Mouse (Mus musculus) ES-E14 (cell line): ENCODE data around the gene Mgat4a. TPM values are rescaled to one million over a fixed set of nuclear protein-coding genes. Genes with fewer than 3 reads are reported as not detected.

Experiments
- DNase-seq: peaks from one replicate; pipeline ENCODE4 v3.0.0-alpha.2; 2013; ENCODE audit warnings: low read depth, low spot score
- H3K27ac ChIP-seq: 2 replicates; pipeline ENCODE4 v1.5.1; 2012; ENCODE audit warnings: low read depth, mild to moderate bottlenecking, low read length, moderate library complexity, mixed read lengths; ENCODE audit not compliant: poor library complexity, insufficient read depth, severe bottlenecking
- H3K36me3 ChIP-seq: 2 replicates; pipeline ENCODE4 v1.6.1; 2012; ENCODE audit warnings: mild to moderate bottlenecking, low read length, moderate library complexity, mixed read lengths; ENCODE audit not compliant: control insufficient read depth, poor library complexity, insufficient read depth, severe bottlenecking
- H3K4me1 ChIP-seq, 2 experiments: fragments of 150-350 bp in 1 of 2; sonication (generic) in 1 of 2; 2 replicates each; pipeline ENCODE4 v1.6.1; 2012; ENCODE audit warnings: low read length in 2 of 2, mild to moderate bottlenecking in 1 of 2, mixed read lengths in 1 of 2; ENCODE audit not compliant: control insufficient read depth in 2 of 2, insufficient read depth in 2 of 2, poor library complexity in 1 of 2
- H3K4me3 ChIP-seq, 2 experiments: fragments of 150-350 bp in 1 of 2; sonication (generic) in 1 of 2; 2 replicates each; pipeline ENCODE4 v1.5.1; 2012; ENCODE audit warnings: low read length in 2 of 2, low read depth in 1 of 2, mild to moderate bottlenecking in 1 of 2, mixed read lengths in 1 of 2; ENCODE audit not compliant: insufficient read depth in 1 of 2, poor library complexity in 1 of 2, severe bottlenecking in 1 of 2
- H3K9ac ChIP-seq: 2 replicates; pipeline ENCODE4 v1.6.1; 2012; ENCODE audit warnings: low read depth, mild to moderate bottlenecking, low read length, mixed read lengths; ENCODE audit not compliant: poor library complexity, insufficient read depth, severe bottlenecking
- H3K9me3 ChIP-seq: fragments of 150-350 bp; sonication (generic); 2 replicates; pipeline ENCODE4 v1.6.1; 2012; ENCODE audit warnings: low read depth, mild to moderate bottlenecking, low read length; ENCODE audit not compliant: control insufficient read depth, insufficient read depth
- CHD2 ChIP-seq: IDR thresholded peaks from 2 replicates; pipeline ENCODE4 v1.6.1; 2014; ENCODE audit warnings: mild to moderate bottlenecking, low read depth, low read length, inconsistent platforms
- HCFC1 ChIP-seq: IDR thresholded peaks from 2 replicates; pipeline ENCODE4 v1.6.1; 2012; ENCODE audit warnings: low read length, inconsistent platforms, borderline replicate concordance; ENCODE audit not compliant: insufficient read depth
- MAFK ChIP-seq: IDR thresholded peaks from 2 replicates; pipeline ENCODE4 v1.6.1; 2014; ENCODE audit warnings: mild to moderate bottlenecking, low read depth, low read length, inconsistent platforms; ENCODE audit not compliant: insufficient read depth
- ZC3H11A ChIP-seq: IDR thresholded peaks from 2 replicates; pipeline ENCODE4 v1.6.1; 2012; ENCODE audit warnings: low read depth, mild to moderate bottlenecking, inconsistent platforms, low read length, borderline replicate concordance
- ZNF384 ChIP-seq: IDR thresholded peaks from 2 replicates; pipeline ENCODE4 v1.6.1; 2012; ENCODE audit warnings: low read depth, low read length, inconsistent platforms
- in situ Hi-C, 2 experiments: fragments of 600-800 bp; cut with MboI; formaldehyde crosslinking; loops; one replicate each; pipeline ENCODE4 v1.15.1; 2025; ENCODE audit warnings: low sequenced_read_pairs in 2 of 2, inconsistent platforms in 1 of 2; ENCODE audit not compliant: unreplicated experiment in 2 of 2
- total RNA-seq: library from RNA; depleted of rRNA; stranded (reverse); fragments of 300-350 nt; gene quantifications from 2 replicates; pipeline ENCODE4 v1.2.3, GENCODE M21; 2012; rRNA removed

The Mgat4a gene
- total RNA-seq: 9.8 and 10.5 TPM in 2 replicates

DNA sequence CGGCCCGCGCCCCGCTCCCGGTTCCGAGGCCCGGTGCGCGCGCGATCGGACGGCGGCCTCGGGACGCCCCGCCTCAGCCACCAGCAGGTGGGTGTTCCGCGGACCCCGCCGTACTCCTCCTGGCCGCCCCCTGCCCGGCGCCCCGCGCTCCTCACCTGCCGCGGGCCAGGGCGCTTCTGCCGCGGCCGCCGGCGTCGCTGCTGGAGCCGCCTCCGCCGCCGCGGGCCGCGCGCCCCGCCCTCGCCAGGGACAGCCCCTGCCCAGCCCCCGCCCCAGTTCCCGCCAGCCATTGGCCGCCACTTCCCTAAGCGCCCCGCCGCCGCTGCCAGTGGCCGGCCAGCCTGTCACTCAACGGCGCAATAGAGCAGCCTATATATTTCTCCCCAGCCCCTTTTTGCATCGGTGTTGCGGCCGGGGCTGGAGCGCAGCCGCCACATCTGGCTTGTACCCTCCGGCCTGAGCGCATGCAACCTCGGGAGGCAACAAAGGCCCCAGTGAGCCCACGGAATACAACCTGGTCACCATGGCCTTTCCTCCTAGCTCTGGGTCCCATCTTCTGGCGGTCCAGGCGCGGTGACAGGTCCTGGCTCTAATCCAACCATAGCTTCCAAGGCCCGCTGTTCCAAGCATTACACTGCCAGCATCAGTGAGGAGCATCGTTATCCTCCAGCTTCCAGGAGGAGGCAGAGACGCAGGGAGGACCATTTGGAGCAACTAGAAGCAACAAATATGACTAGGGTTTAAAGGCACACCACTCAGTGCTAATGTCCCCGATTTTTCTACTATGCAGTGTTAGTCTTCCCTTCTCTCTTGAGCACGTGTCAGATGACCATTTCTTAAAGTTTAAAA lies at the start of gene Mgat4a:
TSS of gene Mgat4a (minus strand) at position 207 of the 849 bp plus-strand sequence.
- H3K27ac ChIP-seq: no peak within 1 kb of the TSS
- H3K9ac ChIP-seq: peak within 1 kb of the TSS; percentile 89
- H3K9me3 ChIP-seq: no peaks in the 10 kb centered on the region
- TF ChIP-seq MAFK (no peak), ZNF384 (no peak), CHD2 (peak; percentile 70; the same call in 1 of the 2 replicates)
- in situ Hi-C loops: no loop called here
- peaks cover 0 to 7% of the 10 kb centered on the region in 2 experiments; a peak in 1 of 4 replicates for H3K4me1 ChIP-seq
- H3K4me3 ChIP-seq: peak within 1 kb of the TSS; percentile 93 to 96
- no peaks in the 10 kb centered on the region for H3K36me3 ChIP-seq
- peak; percentile 85 for DNase-seq

DNA sequence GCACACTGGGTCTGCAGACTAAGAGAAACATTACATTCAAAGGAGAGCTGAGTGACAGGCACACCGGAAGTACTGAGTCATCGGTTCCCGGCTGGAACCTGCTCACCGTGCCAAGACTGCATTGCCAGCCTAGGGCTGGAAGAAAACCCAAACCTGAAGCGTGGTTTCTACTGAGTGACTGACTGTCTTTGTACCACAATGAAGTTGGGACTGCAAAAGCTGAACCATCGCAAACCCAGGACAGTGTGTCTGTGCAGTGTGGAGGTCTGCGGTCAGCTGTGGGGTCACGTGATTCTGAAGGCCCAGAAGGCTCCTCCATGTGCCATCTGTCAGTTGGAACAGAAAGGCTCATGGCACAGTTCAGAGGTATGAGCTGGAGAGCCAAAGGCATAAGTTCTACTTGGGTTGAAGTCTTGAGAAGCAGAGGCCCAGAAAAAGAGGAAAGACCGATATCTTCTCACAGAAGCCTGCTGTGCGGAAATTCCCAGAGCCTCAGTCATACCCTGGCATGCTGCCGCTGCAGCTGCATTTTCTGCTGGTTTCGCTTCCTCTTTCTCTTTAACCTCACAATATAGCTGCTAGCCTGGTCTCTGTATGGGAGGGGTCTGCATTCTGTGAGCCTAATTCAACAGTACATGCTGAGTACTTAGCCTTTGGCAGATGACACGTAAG lies 45.1 kb upstream of the Mgat4a start:
- no peaks in the 10 kb centered on the region for H3K9me3 ChIP-seq
- H3K9ac ChIP-seq: no peak overlapping the region
- no peak for TF ChIP-seq HCFC1
- no peaks in the 10 kb centered on the region for H3K4me1 ChIP-seq
- DNase-seq: no peak
- in situ Hi-C loops: no loop called here
- H3K27ac ChIP-seq: no peak overlapping the region; the same call in 1 of the 2 replicates
- H3K36me3 ChIP-seq: no peaks in the 10 kb centered on the region
- H3K4me3 ChIP-seq: no peak overlapping the region

DNA sequence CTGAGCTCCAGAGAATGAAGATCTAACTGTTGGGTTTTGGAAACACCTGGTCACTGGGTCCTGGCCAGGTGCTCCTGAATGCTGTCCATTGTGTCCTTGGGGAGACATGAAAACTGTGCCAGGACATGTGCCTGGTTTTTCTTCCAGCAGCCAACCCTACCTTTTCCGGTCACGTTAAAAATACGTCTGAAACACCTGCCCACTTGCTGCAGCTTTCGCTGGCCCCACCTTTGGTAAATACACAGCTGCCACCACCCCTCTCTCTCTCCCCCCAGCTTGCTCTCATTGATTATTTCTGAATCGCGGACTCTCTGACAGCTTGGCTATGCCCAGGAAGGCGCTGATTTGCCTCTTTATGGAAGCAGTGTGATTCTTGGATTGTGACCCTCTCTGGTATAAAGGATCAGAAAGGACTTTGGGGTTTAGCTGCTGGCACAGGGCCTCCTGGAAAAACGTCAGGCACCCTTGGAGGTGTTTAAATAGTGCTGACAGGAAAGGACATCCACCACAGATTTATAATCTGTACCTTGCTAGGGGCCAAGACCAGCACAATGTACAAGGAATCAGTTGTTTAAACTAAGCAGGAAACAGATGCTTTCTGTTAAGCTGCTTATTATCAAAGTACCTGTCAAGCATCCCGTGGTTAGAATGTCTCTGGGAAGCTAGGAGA lies 43.1 kb upstream of the Mgat4a start:
- H3K36me3 ChIP-seq: no peaks in the 10 kb centered on the region
- in situ Hi-C loops: no loop called here
- no peak for TF ChIP-seq MAFK
- no peak for TF ChIP-seq ZC3H11A
- TF ChIP-seq ZNF384: no peak
- TF ChIP-seq CHD2: no peak
- no peak for TF ChIP-seq HCFC1
- no peak for DNase-seq
- no peaks in the 10 kb centered on the region for H3K4me1 ChIP-seq
- H3K27ac ChIP-seq: no peak overlapping the region
- no peak overlapping the region for H3K9ac ChIP-seq
- H3K9me3 ChIP-seq: no peaks in the 10 kb centered on the region
- no peak overlapping the region for H3K4me3 ChIP-seq

DNA sequence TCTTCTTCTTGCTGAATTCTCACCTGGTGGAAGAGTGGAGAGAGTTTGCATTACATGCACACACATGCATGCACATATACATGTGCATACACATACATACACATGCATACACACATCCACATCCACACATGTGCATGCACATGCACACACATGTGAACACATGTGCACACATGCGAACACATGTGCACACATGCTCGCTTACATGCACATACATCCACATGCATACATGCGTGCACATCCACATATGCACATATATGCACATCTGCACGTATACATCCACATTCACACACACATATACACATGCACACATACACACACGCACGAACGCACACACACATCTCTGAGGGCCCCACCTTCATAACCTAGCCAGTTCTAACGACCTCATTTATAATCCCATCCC lies 42.4 kb upstream of the Mgat4a start:
- Histone ChIP-seq H3K27ac (no peak overlapping the region), H3K36me3 (no peaks in the 10 kb centered on the region), H3K9ac (no peak overlapping the region), H3K4me1 (no peaks in the 10 kb centered on the region), H3K4me3 (no peak overlapping the region), H3K9me3 (no peaks in the 10 kb centered on the region)
- no peak for TF ChIP-seq CHD2
- TF ChIP-seq ZNF384: no peak
- in situ Hi-C loops: no loop called here
- no peak for DNase-seq
